Comparison of ENCODE assay signal across 8 mouse cellular contexts in genomic region chr8:60632250-60632932, GRCm38 (mm10). TPM values are rescaled to one million over a fixed set of nuclear protein-coding genes. Genes with fewer than 3 reads are reported as not detected.
A peak's percentile ranks its signal among the peaks of the same experiment; 100 is the strongest.
DNase-seq lines count a peak whose midpoint lies in the region; ATAC-seq lines count a peak whose summit lies in the region.

Gene Mfap3l (plus strand): TSS chr8:60632827.

- peak within 1 kb of the TSS; percentile 99 for H3K4me2 ChIP-seq in hindbrain, embryonic 15.5 days

- H3K27ac ChIP-seq in hindbrain, embryonic 15.5 days (replicated peaks) = peak within 1 kb of the TSS; percentile 75

- peak within 1 kb of the TSS; percentile 75 for H3K9ac ChIP-seq in hindbrain, embryonic 15.5 days

- no peaks in the 10 kb centered on the region for H3K9me3 ChIP-seq in hindbrain, embryonic 15.5 days

- H3K4me3 ChIP-seq in hindbrain, embryonic 15.5 days = peak within 1 kb of the TSS; percentile 87

- H3K27me3 ChIP-seq in hindbrain, embryonic 15.5 days = peaks cover 5% of the 10 kb centered on the region; the same call in 1 of the 2 replicates

- H3K36me3 ChIP-seq in hindbrain, embryonic 15.5 days = no peaks in the 10 kb centered on the region

- WGBS in hindbrain, embryonic 15.5 days = under 1% methylated on average over 60 of the region's 60 CpGs

- ATAC-seq in activated CD4-positive, CD25-positive, alpha-beta regulatory T cell, adult 4 months = peak; percentile 72
- peak; percentile 86 for ATAC-seq in common myeloid progenitor, adult 5-6 weeks (replicated peaks; ENCODE audit: low read depth, poor library complexity, severe bottlenecking)
- ATAC-seq in hindbrain, embryonic 15.5 days (ENCODE audit: low FRiP score, low read depth) = peak; percentile 99

- H3K4me1 ChIP-seq in hindbrain, embryonic 15.5 days (replicated peaks) = peaks cover 18% of the 10 kb centered on the region

- peak; percentile 86 for DNase-seq in gastrocnemius, adult 18-20 months (ENCODE audit: low spot score)
- peak; percentile 91 to 93 for DNase-seq in layer of hippocampus, postnatal 36 days
- peak; percentile 89 for DNase-seq in lung, postnatal 25 days (ENCODE audit: low spot score)
- DNase-seq in retina, adult 2 months (ENCODE audit: low read depth, low spot score) = peak; percentile 83
- DNase-seq in thymus, postnatal 25 days = peak; percentile 72

RNA-seq across cellular contexts. Expression of gene Mfap3l, which starts in this region (rescaled TPM):
- not detected for polyA plus RNA-seq in activated CD4-positive, CD25-positive, alpha-beta regulatory T cell, adult 4 months (2017; shearing (Covaris generic))
- 1.2 and 1.6 TPM in 2 replicates for total RNA-seq in common myeloid progenitor, adult 5-6 weeks (2017)
- 1 to 10 TPM; 3.3 to 4.4 TPM for total RNA-seq in gastrocnemius, adult 18-20 months (2021)
- polyA plus RNA-seq in hindbrain, embryonic 15.5 days (2015; fragmentation: Nextera tagmentation; extraction: Ambion mirVana) = 4.3 and 5.4 TPM in 2 replicates
- total RNA-seq in layer of hippocampus, postnatal 36 days (2021) = 10 to 100 TPM; 43.4 to 47.9 TPM

Comparison
In these comparisons a context has a peak if more than half of its experiments do, and no peak if none do; other contexts are left out.
1. Peak in every context shown above with its lines: DNase-seq, ATAC-seq, H3K4me3 ChIP-seq and H3K27ac ChIP-seq.
2. RNA of gene Mfap3l (total RNA-seq): 43.4 to 47.9 TPM in layer of hippocampus, postnatal 36 days; 3.3 to 4.4 TPM in gastrocnemius, adult 18-20 months and 1.2 to 1.6 TPM in common myeloid progenitor, adult 5-6 weeks; every median in the first group is over 4 times any median in the second.
3. Peak in ATAC-seq in activated CD4-positive, CD25-positive, alpha-beta regulatory T cell, adult 4 months; RNA of the gene not detected or under 1 TPM.